Mouse (Mus musculus): ENCODE results near the gene Mtch1. TPM values are rescaled to one million over a fixed set of nuclear protein-coding genes. Genes with fewer than 3 reads are reported as not detected.

The Mtch1 gene
- polyA plus RNA-seq, 1 experiment from 2014 or later, result 463 TPM

- 82% methylated on average over 11 of the region's 11 CpGs for WGBS
- no peak overlapping the region for H3K4me2 ChIP-seq (ENCODE audit: low read length)
- no peak overlapping the region for H3K4me3 ChIP-seq (ENCODE audit: low read depth, low read length)
- H3K4me1 ChIP-seq (ENCODE audit: control insufficient read depth, insufficient read depth, low read length), result no peaks in the 10 kb centered on the region
- no peak for ATAC-seq
- H3K36me3 ChIP-seq (ENCODE audit: control insufficient read depth, insufficient read depth, low read length), result no peaks in the 10 kb centered on the region
- no peak overlapping the region for H3K9ac ChIP-seq (ENCODE audit: low read depth, low read length)
- no peak overlapping the region for H3K27ac ChIP-seq (ENCODE audit: low read length)
- H3K27me3 ChIP-seq (ENCODE audit: control insufficient read depth, insufficient read depth, low read depth, low read length), result no peaks in the 10 kb centered on the region
- no peaks in the 10 kb centered on the region for H3K9me3 ChIP-seq (replicated peaks; ENCODE audit: control insufficient read depth, low read length, poor library complexity, severe bottlenecking)
These were observed 41.2 kb upstream of the Mtch1 start for GRCm38 (mm10) chr17:29388978-29389377.

- no peak overlapping the region for H3K9ac ChIP-seq (ENCODE audit: low read depth, low read length)
- H3K4me1 ChIP-seq (ENCODE audit: control insufficient read depth, insufficient read depth, low read length), result no peaks in the 10 kb centered on the region
- no peak overlapping the region for H3K4me2 ChIP-seq (ENCODE audit: low read length)
- H3K27me3 ChIP-seq (ENCODE audit: control insufficient read depth, insufficient read depth, low read depth, low read length), result no peaks in the 10 kb centered on the region
- H3K9me3 ChIP-seq (replicated peaks; ENCODE audit: control insufficient read depth, low read length, poor library complexity, severe bottlenecking), result no peaks in the 10 kb centered on the region
- H3K4me3 ChIP-seq (ENCODE audit: low read depth, low read length), result no peak overlapping the region
- H3K27ac ChIP-seq (ENCODE audit: low read length), result no peak overlapping the region
- no peak for ATAC-seq
- 32% methylated on average over 6 of the region's 6 CpGs for WGBS
- H3K36me3 ChIP-seq (ENCODE audit: control insufficient read depth, insufficient read depth, low read length), result no peaks in the 10 kb centered on the region
These were observed 38.0 kb upstream of the Mtch1 start for GRCm38 (mm10) chr17:29385746-29386145.

- H3K4me3 ChIP-seq (ENCODE audit: low read depth, low read length), result no peak overlapping the region
- H3K4me2 ChIP-seq (ENCODE audit: low read length), result no peak overlapping the region
- no peaks in the 10 kb centered on the region for H3K27me3 ChIP-seq (ENCODE audit: control insufficient read depth, insufficient read depth, low read depth, low read length)
- no peak for ATAC-seq
- H3K36me3 ChIP-seq (ENCODE audit: control insufficient read depth, insufficient read depth, low read length), result no peaks in the 10 kb centered on the region
- no peaks in the 10 kb centered on the region for H3K9me3 ChIP-seq (replicated peaks; ENCODE audit: control insufficient read depth, low read length, poor library complexity, severe bottlenecking)
- WGBS, result 59% methylated on average over 5 of the region's 5 CpGs
- H3K4me1 ChIP-seq (ENCODE audit: control insufficient read depth, insufficient read depth, low read length), result no peaks in the 10 kb centered on the region
- no peak overlapping the region for H3K27ac ChIP-seq (ENCODE audit: low read length)
- no peak overlapping the region for H3K9ac ChIP-seq (ENCODE audit: low read depth, low read length)
These were observed 37.2 kb upstream of the Mtch1 start for GRCm38 (mm10) chr17:29384850-29385438.

GRCm38 (mm10) chr17:29383923-29384322 lies 36.2 kb upstream of the Mtch1 start:
- Histone ChIP-seq H3K4me3 (ENCODE audit: low read depth, low read length) (no peak overlapping the region), H3K27me3 (ENCODE audit: control insufficient read depth, insufficient read depth, low read depth, low read length) (no peaks in the 10 kb centered on the region), H3K4me2 (ENCODE audit: low read length) (no peak overlapping the region), H3K27ac (ENCODE audit: low read length) (no peak overlapping the region), H3K36me3 (ENCODE audit: control insufficient read depth, insufficient read depth, low read length) (no peaks in the 10 kb centered on the region), H3K9me3 (replicated peaks; ENCODE audit: control insufficient read depth, low read length, poor library complexity, severe bottlenecking) (no peaks in the 10 kb centered on the region), H3K9ac (ENCODE audit: low read depth, low read length) (no peak overlapping the region), H3K4me1 (ENCODE audit: control insufficient read depth, insufficient read depth, low read length) (no peaks in the 10 kb centered on the region)
- ATAC-seq, result no peak
- 85% methylated on average over 9 of the region's 9 CpGs for WGBS

- Histone ChIP-seq H3K36me3 (ENCODE audit: control insufficient read depth, insufficient read depth, low read length) (no peaks in the 10 kb centered on the region), H3K27ac (ENCODE audit: low read length) (no peak overlapping the region), H3K9ac (ENCODE audit: low read depth, low read length) (no peak overlapping the region), H3K9me3 (replicated peaks; ENCODE audit: control insufficient read depth, low read length, poor library complexity, severe bottlenecking) (no peaks in the 10 kb centered on the region), H3K4me2 (ENCODE audit: low read length) (no peak overlapping the region), H3K27me3 (ENCODE audit: control insufficient read depth, insufficient read depth, low read depth, low read length) (no peaks in the 10 kb centered on the region), H3K4me1 (ENCODE audit: control insufficient read depth, insufficient read depth, low read length) (no peaks in the 10 kb centered on the region), H3K4me3 (ENCODE audit: low read depth, low read length) (no peak overlapping the region)
- WGBS, result 52% methylated on average over 11 of the region's 11 CpGs
- no peak for ATAC-seq
These were observed 34.7 kb upstream of the Mtch1 start for GRCm38 (mm10) chr17:29382417-29382816.

GRCm38 (mm10) chr17:29381472-29381871 lies 33.7 kb upstream of the Mtch1 start:
- Histone ChIP-seq H3K27ac (ENCODE audit: low read length) (no peak overlapping the region), H3K36me3 (ENCODE audit: control insufficient read depth, insufficient read depth, low read length) (no peaks in the 10 kb centered on the region), H3K4me3 (ENCODE audit: low read depth, low read length) (no peak overlapping the region), H3K27me3 (ENCODE audit: control insufficient read depth, insufficient read depth, low read depth, low read length) (no peaks in the 10 kb centered on the region), H3K4me2 (ENCODE audit: low read length) (no peak overlapping the region), H3K9ac (ENCODE audit: low read depth, low read length) (no peak overlapping the region), H3K9me3 (replicated peaks; ENCODE audit: control insufficient read depth, low read length, poor library complexity, severe bottlenecking) (no peaks in the 10 kb centered on the region), H3K4me1 (ENCODE audit: control insufficient read depth, insufficient read depth, low read length) (no peaks in the 10 kb centered on the region)
- WGBS, result 31% methylated on average over 7 of the region's 7 CpGs
- ATAC-seq, result no peak

- Histone ChIP-seq H3K9me3 (replicated peaks; ENCODE audit: control insufficient read depth, low read length, poor library complexity, severe bottlenecking) (no peaks in the 10 kb centered on the region), H3K4me1 (ENCODE audit: control insufficient read depth, insufficient read depth, low read length) (no peaks in the 10 kb centered on the region), H3K9ac (ENCODE audit: low read depth, low read length) (no peak overlapping the region), H3K4me3 (ENCODE audit: low read depth, low read length) (no peak overlapping the region), H3K27ac (ENCODE audit: low read length) (no peak overlapping the region), H3K36me3 (ENCODE audit: control insufficient read depth, insufficient read depth, low read length) (no peaks in the 10 kb centered on the region), H3K27me3 (ENCODE audit: control insufficient read depth, insufficient read depth, low read depth, low read length) (no peaks in the 10 kb centered on the region), H3K4me2 (ENCODE audit: low read length) (no peak overlapping the region)
- WGBS, result 79% methylated on average over 4 of the region's 4 CpGs
- ATAC-seq, result no peak
These were observed 32.5 kb upstream of the Mtch1 start for GRCm38 (mm10) chr17:29380241-29380640.

GRCm38 (mm10) chr17:29378056-29378455 lies 30.3 kb upstream of the Mtch1 start:
- Histone ChIP-seq H3K4me1 (ENCODE audit: control insufficient read depth, insufficient read depth, low read length) (no peaks in the 10 kb centered on the region), H3K36me3 (ENCODE audit: control insufficient read depth, insufficient read depth, low read length) (no peaks in the 10 kb centered on the region)
- 70% methylated on average over 8 of the region's 8 CpGs for WGBS

GRCm38 (mm10) chr17:29375871-29376270 lies 28.1 kb upstream of the Mtch1 start:
- ATAC-seq, result no peak
- Histone ChIP-seq H3K9ac (ENCODE audit: low read depth, low read length) (no peak overlapping the region), H3K4me2 (ENCODE audit: low read length) (no peak overlapping the region), H3K9me3 (replicated peaks; ENCODE audit: control insufficient read depth, low read length, poor library complexity, severe bottlenecking) (no peaks in the 10 kb centered on the region), H3K27me3 (ENCODE audit: control insufficient read depth, insufficient read depth, low read depth, low read length) (no peaks in the 10 kb centered on the region), H3K36me3 (ENCODE audit: control insufficient read depth, insufficient read depth, low read length) (no peaks in the 10 kb centered on the region), H3K4me3 (ENCODE audit: low read depth, low read length) (no peak overlapping the region), H3K27ac (ENCODE audit: low read length) (no peak overlapping the region), H3K4me1 (ENCODE audit: control insufficient read depth, insufficient read depth, low read length) (no peaks in the 10 kb centered on the region)
- 78% methylated on average over 10 of the region's 10 CpGs for WGBS

More at GRCm38 (mm10) chr17:29378056-29378455, 30.3 kb upstream of the Mtch1 start:
- Histone ChIP-seq H3K4me3 (ENCODE audit: low read depth, low read length) (no peak overlapping the region), H3K4me2 (ENCODE audit: low read length) (no peak overlapping the region), H3K27me3 (ENCODE audit: control insufficient read depth, insufficient read depth, low read depth, low read length) (no peaks in the 10 kb centered on the region), H3K9me3 (replicated peaks; ENCODE audit: control insufficient read depth, low read length, poor library complexity, severe bottlenecking) (no peaks in the 10 kb centered on the region), H3K27ac (ENCODE audit: low read length) (no peak overlapping the region), H3K9ac (ENCODE audit: low read depth, low read length) (no peak overlapping the region)
- no peak for ATAC-seq
